Mouse (Mus musculus) limb, embryonic 11.5 days (tissue): ENCODE data around the gene Bmp6. TPM values are rescaled to one million over a fixed set of nuclear protein-coding genes. Genes with fewer than 3 reads are reported as not detected.

Experiments used
- ATAC-seq: fragments of 200-750 bp; cut with Nextera tagmentation; 2 replicates; pipeline ENCODE4 v1.8.0; 2017; ENCODE audit warnings: low read depth; ENCODE audit not compliant: insufficient number of reproducible peaks, low FRiP score, low TSS enrichment
- DNase-seq: peaks from one replicate; pipeline ENCODE4 v3.0.0-alpha.2; 2015; ENCODE audit warnings: low spot score
- H3K27ac ChIP-seq: fragments of 300-500 bp; sonication (generic); replicated peaks from 2 replicates; pipeline ENCODE4 v1.5.1; 2014; ENCODE audit warnings: low read depth, mild to moderate bottlenecking, low read length
- H3K27me3 ChIP-seq: fragments of 300-500 bp; sonication (generic); 2 replicates; pipeline ENCODE4 v1.6.1; 2014; ENCODE audit warnings: mild to moderate bottlenecking, low read length, mixed read lengths; ENCODE audit not compliant: control insufficient read depth, insufficient read depth
- H3K36me3 ChIP-seq: fragments of 300-500 bp; sonication (generic); 2 replicates; pipeline ENCODE4 v1.6.1; 2014; ENCODE audit warnings: mild to moderate bottlenecking, low read length, moderate library complexity, mixed read lengths; ENCODE audit not compliant: control insufficient read depth, insufficient read depth
- H3K4me1 ChIP-seq: fragments of 300-500 bp; sonication (generic); 2 replicates; pipeline ENCODE4 v1.6.1; 2014; ENCODE audit warnings: low read length, mixed read lengths; ENCODE audit not compliant: control insufficient read depth, insufficient read depth
- H3K4me2 ChIP-seq: fragments of 300-500 bp; sonication (generic); 2 replicates; pipeline ENCODE4 v1.6.1; 2014; ENCODE audit warnings: low read depth, mild to moderate bottlenecking, moderate library complexity; ENCODE audit not compliant: severe bottlenecking
- H3K4me3 ChIP-seq: fragments of 300-500 bp; sonication (generic); 2 replicates; pipeline ENCODE4 v1.5.1; 2014; ENCODE audit warnings: low read depth, low read length
- H3K9ac ChIP-seq: fragments of 300-500 bp; sonication (generic); 2 replicates; pipeline ENCODE4 v1.6.1; 2014; ENCODE audit warnings: mild to moderate bottlenecking, low read length
- H3K9me3 ChIP-seq: fragments of 300-500 bp; sonication (generic); 2 replicates; pipeline ENCODE4 v1.6.1; 2016; ENCODE audit warnings: low read length; ENCODE audit not compliant: control insufficient read depth
- WGBS: fragments of 180-500 bp; shearing (Covaris S2); extraction: QIAGEN DNeasy Blood & Tissue Kit; methylation state at CpG from one replicate; pipeline ENCODE4 v1.1.7; 2014; 5-methylcytosine and 5-hydroxymethylcytosine counted together
- polyA plus RNA-seq: library from polyadenylated mRNA; unstranded; fragments of >200 nt; fragmentation: Nextera tagmentation; extraction: Ambion mirVana; gene quantifications from 2 replicates; pipeline ENCODE4 v1.2.1, GENCODE M21; 2014

Gene Bmp6
- polyA plus RNA-seq, 1 experiment from 2014 or later, result 0.52 TPM

- Histone ChIP-seq H3K27me3 (no peaks in the 10 kb centered on the region), H3K4me3 (no peak overlapping the region), H3K27ac (no peak overlapping the region), H3K9ac (no peak overlapping the region), H3K9me3 (no peaks in the 10 kb centered on the region), H3K4me2 (no peak overlapping the region), H3K4me1 (no peaks in the 10 kb centered on the region), H3K36me3 (no peaks in the 10 kb centered on the region)
- no peak for ATAC-seq
- DNase-seq, result no peak
- WGBS, result 90% methylated on average over 5 of the region's 5 CpGs
Measured at GRCm38 (mm10) chr13:38422491-38422890, 77.6 kb downstream of the Bmp6 start.

GRCm38 (mm10) chr13:38425294-38425693 is 80.4 kb downstream of the Bmp6 start:
- Histone ChIP-seq H3K27ac (no peak overlapping the region), H3K4me3 (no peak overlapping the region), H3K27me3 (no peaks in the 10 kb centered on the region), H3K9me3 (no peaks in the 10 kb centered on the region), H3K9ac (no peak overlapping the region), H3K4me1 (no peaks in the 10 kb centered on the region), H3K36me3 (no peaks in the 10 kb centered on the region), H3K4me2 (no peak overlapping the region)
- 86% methylated on average over 6 of the region's 6 CpGs for WGBS
- DNase-seq, result no peak
- ATAC-seq, result no peak

- Histone ChIP-seq H3K4me1 (no peaks in the 10 kb centered on the region), H3K9ac (no peak overlapping the region), H3K4me3 (no peak overlapping the region), H3K36me3 (no peaks in the 10 kb centered on the region), H3K4me2 (no peak overlapping the region), H3K9me3 (no peaks in the 10 kb centered on the region), H3K27me3 (no peaks in the 10 kb centered on the region), H3K27ac (no peak overlapping the region)
- DNase-seq (no peak), ATAC-seq (no peak)
- WGBS, result 81% methylated on average over 8 of the region's 8 CpGs
Measured at GRCm38 (mm10) chr13:38429671-38430070, 84.8 kb downstream of the Bmp6 start.

- Histone ChIP-seq H3K36me3 (no peaks in the 10 kb centered on the region), H3K9ac (no peak overlapping the region), H3K4me2 (no peak overlapping the region), H3K27me3 (no peaks in the 10 kb centered on the region), H3K4me3 (no peak overlapping the region), H3K9me3 (no peaks in the 10 kb centered on the region), H3K27ac (no peak overlapping the region), H3K4me1 (no peaks in the 10 kb centered on the region)
- DNase-seq (no peak), ATAC-seq (no peak)
- WGBS, result 91% methylated on average over 6 of the region's 6 CpGs
Measured at GRCm38 (mm10) chr13:38430075-38430474, 85.2 kb downstream of the Bmp6 start.

- ATAC-seq (no peak), DNase-seq (no peak)
- H3K36me3 ChIP-seq, result no peaks in the 10 kb centered on the region
- no peaks in the 10 kb centered on the region for H3K4me1 ChIP-seq
- H3K9ac ChIP-seq, result no peak overlapping the region
- no peaks in the 10 kb centered on the region for H3K9me3 ChIP-seq
- no peak overlapping the region for H3K4me3 ChIP-seq
- H3K27ac ChIP-seq, result no peak overlapping the region
- no peaks in the 10 kb centered on the region for H3K27me3 ChIP-seq
- 95% methylated on average over 5 of the region's 5 CpGs for WGBS
- H3K4me2 ChIP-seq, result no peak overlapping the region
Measured at GRCm38 (mm10) chr13:38434831-38435230, 89.9 kb downstream of the Bmp6 start.

- no peaks in the 10 kb centered on the region for H3K4me1 ChIP-seq
- H3K36me3 ChIP-seq, result no peaks in the 10 kb centered on the region
- no peak overlapping the region for H3K9ac ChIP-seq
- DNase-seq (peak; percentile 46), ATAC-seq (no peak)
- no peak overlapping the region for H3K4me2 ChIP-seq
- H3K27me3 ChIP-seq, result no peaks in the 10 kb centered on the region
- WGBS, result 34% methylated on average over 5 of the region's 5 CpGs
- no peaks in the 10 kb centered on the region for H3K9me3 ChIP-seq
- no peak overlapping the region for H3K4me3 ChIP-seq
- no peak overlapping the region for H3K27ac ChIP-seq
Measured at GRCm38 (mm10) chr13:38437930-38438329, 93.0 kb downstream of the Bmp6 start.

- Histone ChIP-seq H3K9ac (no peak overlapping the region), H3K4me1 (no peaks in the 10 kb centered on the region), H3K4me2 (no peak overlapping the region), H3K9me3 (no peaks in the 10 kb centered on the region), H3K27me3 (no peaks in the 10 kb centered on the region), H3K4me3 (no peak overlapping the region), H3K27ac (no peak overlapping the region), H3K36me3 (no peaks in the 10 kb centered on the region)
- WGBS, result 88% methylated on average over 10 of the region's 10 CpGs
- ATAC-seq (no peak), DNase-seq (no peak)
Measured at GRCm38 (mm10) chr13:38440240-38440639, 95.3 kb downstream of the Bmp6 start.

GRCm38 (mm10) chr13:38448516-38449015 is 103.7 kb downstream of the Bmp6 start:
- 74% methylated on average over 6 of the region's 6 CpGs for WGBS
- H3K4me2 ChIP-seq, result no peak overlapping the region
- DNase-seq, result no peak
- H3K27me3 ChIP-seq, result no peaks in the 10 kb centered on the region
- no peak overlapping the region for H3K4me3 ChIP-seq
- H3K36me3 ChIP-seq, result no peaks in the 10 kb centered on the region
- H3K4me1 ChIP-seq, result no peaks in the 10 kb centered on the region
- H3K27ac ChIP-seq, result no peak overlapping the region
- no peak overlapping the region for H3K9ac ChIP-seq
- ATAC-seq, result no peak
- no peaks in the 10 kb centered on the region for H3K9me3 ChIP-seq
